Mouse (Mus musculus) heart, postnatal 0 days (tissue): ENCODE data around the gene Dync2li1. TPM values are rescaled to one million over a fixed set of nuclear protein-coding genes. Genes with fewer than 3 reads are reported as not detected.

Source experiments
- ATAC-seq: fragments of 200-750 bp; cut with Nextera tagmentation; 2 replicates; pipeline ENCODE4 v1.8.0; 2017; ENCODE audit warnings: low read depth, moderate number of reproducible peaks, moderate library complexity; ENCODE audit not compliant: insufficient read depth
- DNase-seq: peaks from one replicate; pipeline ENCODE4 v3.0.0-alpha.2; 2016; ENCODE audit warnings: low spot score
- H3K27ac ChIP-seq: fragments of 300-500 bp; sonication (generic); 2 replicates; pipeline ENCODE4 v1.5.1; 2014; ENCODE audit warnings: low read depth, mild to moderate bottlenecking
- H3K27me3 ChIP-seq: fragments of 300-500 bp; sonication (generic); 2 replicates; pipeline ENCODE4 v1.6.1; 2014; ENCODE audit warnings: low read length, mixed read lengths; ENCODE audit not compliant: control insufficient read depth, insufficient read depth
- H3K36me3 ChIP-seq: fragments of 300-500 bp; sonication (generic); replicated peaks from 2 replicates; pipeline ENCODE4 v1.6.1; 2014; ENCODE audit warnings: low read length, mixed read lengths; ENCODE audit not compliant: control insufficient read depth, insufficient read depth
- H3K4me1 ChIP-seq: fragments of 300-500 bp; sonication (generic); 2 replicates; pipeline ENCODE4 v1.6.1; 2014; ENCODE audit warnings: antibody characterized with exemption; ENCODE audit not compliant: control insufficient read depth, insufficient read depth
- H3K4me2 ChIP-seq: fragments of 300-500 bp; sonication (generic); 2 replicates; pipeline ENCODE4 v1.6.1; 2014; ENCODE audit warnings: low read depth, mild to moderate bottlenecking, low read length, moderate library complexity
- H3K4me3 ChIP-seq: fragments of 300-500 bp; sonication (generic); 2 replicates; pipeline ENCODE4 v1.5.1; 2014; ENCODE audit warnings: low read depth, low read length
- H3K9ac ChIP-seq: fragments of 300-500 bp; sonication (generic); replicated peaks from 2 replicates; pipeline ENCODE4 v1.6.1; 2014; ENCODE audit warnings: low read depth, low read length, mixed read lengths
- H3K9me3 ChIP-seq: fragments of 300-500 bp; sonication (generic); replicated peaks from 2 replicates; pipeline ENCODE4 v1.6.1; 2016; ENCODE audit warnings: low read length; ENCODE audit not compliant: control insufficient read depth
- CTCF ChIP-seq: IDR thresholded peaks from 2 replicates; pipeline ENCODE4 v1.5.1; 2016; ENCODE audit warnings: antibody characterized with exemption, control low read depth, low read depth
- EP300 ChIP-seq: IDR thresholded peaks from 2 replicates; pipeline ENCODE4 v1.6.1; 2016; ENCODE audit warnings: antibody characterized with exemption, low read depth
- WGBS: fragments of 180-500 bp; shearing (Covaris S2); extraction: QIAGEN DNeasy Blood & Tissue Kit; methylation state at CpG from one replicate; pipeline ENCODE4 v1.1.7; 2014; 5-methylcytosine and 5-hydroxymethylcytosine counted together
- polyA plus RNA-seq: library from polyadenylated mRNA; unstranded; fragments of >200 nt; fragmentation: Nextera tagmentation; extraction: Ambion mirVana; gene quantifications from 2 replicates; pipeline ENCODE4 v1.2.1, GENCODE M21; 2015
- total RNA-seq: library from RNA; depleted of rRNA; stranded (reverse); fragments of >200 nt; gene quantifications from 2 replicates; pipeline ENCODE4 v1.2.3, GENCODE M21; 2014; ENCODE audit warnings: low replicate concordance

Dync2li1 gene
- total and polyA plus RNA-seq, 2 experiments from 2014 or later = 6.6 TPM; not detected in 1

DNA sequence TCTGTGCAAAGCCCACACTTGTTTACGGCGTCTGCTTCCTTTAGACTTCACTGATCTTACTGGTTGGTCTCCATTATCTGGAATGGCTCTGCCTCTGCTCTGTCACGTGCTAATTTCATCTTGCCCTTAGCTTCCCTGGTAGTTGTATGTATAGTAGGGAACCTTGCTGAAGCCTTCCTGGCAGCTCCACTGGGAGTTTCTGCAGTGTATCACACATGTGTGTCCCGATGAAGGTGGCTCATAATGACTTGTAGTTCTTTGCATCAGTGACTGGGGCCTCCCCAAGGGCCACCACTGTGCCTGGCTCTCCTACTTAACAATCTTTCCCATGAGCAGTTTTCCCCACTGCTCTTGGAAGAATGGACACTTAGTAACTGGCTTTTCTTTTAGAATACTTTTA is 17.7 kb upstream of the Dync2li1 start:
- no peak overlapping the region for H3K27ac ChIP-seq
- no peak overlapping the region for H3K4me3 ChIP-seq
- H3K4me2 ChIP-seq = no peak overlapping the region
- no peaks in the 10 kb centered on the region for H3K27me3 ChIP-seq
- no peak for ATAC-seq
- H3K36me3 ChIP-seq = 0 out of 2 replicates have a peak, but pooled peaks cover 2% of the 10 kb centered on the region
- no peaks in the 10 kb centered on the region for H3K4me1 ChIP-seq
- H3K9me3 ChIP-seq = no peaks in the 10 kb centered on the region
- 68% methylated on average over 4 of the region's 4 CpGs for WGBS
- no peak for TF ChIP-seq CTCF
- TF ChIP-seq EP300 = no peak
- DNase-seq = no peak
- no peak overlapping the region for H3K9ac ChIP-seq

DNA sequence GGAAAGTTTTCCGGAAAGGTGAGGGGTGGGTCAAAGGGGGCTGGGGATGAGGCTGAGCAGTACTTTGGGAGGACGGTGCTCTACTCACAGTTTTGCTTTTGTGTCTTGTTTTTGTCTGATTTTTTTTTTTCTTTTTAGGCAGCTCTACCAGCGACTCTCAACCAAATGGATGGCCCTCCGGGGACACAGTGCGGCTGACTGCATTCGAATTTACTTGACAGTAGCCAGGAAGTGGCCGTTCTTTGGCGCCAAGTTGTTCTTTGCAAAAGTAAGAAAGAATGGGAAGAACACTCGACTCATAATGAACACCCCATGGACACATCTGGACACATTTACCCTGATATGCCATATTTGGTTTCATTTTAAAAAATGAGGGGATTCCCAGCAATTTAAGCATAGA is 14.8 kb upstream of the Dync2li1 start:
- TF ChIP-seq CTCF (no peak), EP300 (no peak)
- Histone ChIP-seq H3K4me1 (no peaks in the 10 kb centered on the region), H3K9me3 (no peaks in the 10 kb centered on the region), H3K4me2 (no peak overlapping the region), H3K4me3 (no peak overlapping the region), H3K27me3 (no peaks in the 10 kb centered on the region), H3K9ac (no peak overlapping the region), H3K36me3 (0 out of 2 replicates have a peak, but pooled peaks cover 4% of the 10 kb centered on the region), H3K27ac (no peak overlapping the region)
- no peak for DNase-seq
- ATAC-seq = no peak
- WGBS = 75% methylated on average over 9 of the region's 9 CpGs

DNA sequence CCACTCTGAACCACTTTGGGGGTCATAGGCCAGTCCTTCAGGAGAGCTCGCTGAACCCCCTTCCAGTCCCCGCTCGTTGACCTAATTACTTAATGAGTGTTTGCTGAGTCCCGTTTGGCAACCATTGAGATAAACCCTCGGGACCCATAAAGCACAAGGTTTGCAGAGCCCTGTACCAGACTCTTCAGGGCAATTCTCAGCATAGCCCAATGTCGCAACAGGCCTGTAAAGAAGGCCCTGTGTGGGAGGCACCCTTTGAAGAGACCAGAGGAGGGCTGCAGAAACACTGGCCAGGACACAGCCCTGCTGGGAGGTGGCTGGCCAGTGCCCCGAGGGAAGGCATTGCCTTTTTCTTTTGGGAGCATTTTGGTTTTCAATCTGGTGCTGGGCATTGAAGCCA is 14.3 kb upstream of the Dync2li1 start:
- DNase-seq = no peak
- TF ChIP-seq EP300 = no peak
- no peak for TF ChIP-seq CTCF
- H3K36me3 ChIP-seq = 0 out of 2 replicates have a peak, but pooled peaks cover 4% of the 10 kb centered on the region
- WGBS = 64% methylated on average over 7 of the region's 7 CpGs
- no peak overlapping the region for H3K9ac ChIP-seq
- H3K9me3 ChIP-seq = no peaks in the 10 kb centered on the region
- no peaks in the 10 kb centered on the region for H3K27me3 ChIP-seq
- no peak overlapping the region for H3K4me2 ChIP-seq
- no peaks in the 10 kb centered on the region for H3K4me1 ChIP-seq
- no peak overlapping the region for H3K27ac ChIP-seq
- ATAC-seq = no peak
- no peak overlapping the region for H3K4me3 ChIP-seq

DNA sequence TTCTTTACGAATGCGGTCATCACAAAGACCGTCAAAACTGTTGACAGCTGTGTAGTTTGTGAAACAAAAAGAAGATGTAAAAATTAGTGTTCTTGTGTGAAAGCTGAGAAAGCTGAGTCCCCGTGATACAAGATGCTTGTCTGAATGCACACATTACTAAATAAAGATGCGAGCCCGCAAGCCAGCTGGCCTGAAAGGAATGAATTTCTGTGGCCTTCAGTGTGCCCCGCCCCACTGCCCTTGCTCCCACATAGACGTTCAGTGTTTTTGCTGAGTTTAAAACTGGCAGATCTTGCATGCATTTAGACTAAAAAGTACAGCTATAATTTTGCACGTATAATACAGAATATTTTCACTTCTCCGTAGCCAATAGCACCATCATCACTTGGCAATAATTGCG is 10.5 kb upstream of the Dync2li1 start:
- TF ChIP-seq EP300 (no peak), CTCF (no peak)
- 89% methylated on average over 11 of the region's 11 CpGs for WGBS
- no peak overlapping the region for H3K9ac ChIP-seq

DNA sequence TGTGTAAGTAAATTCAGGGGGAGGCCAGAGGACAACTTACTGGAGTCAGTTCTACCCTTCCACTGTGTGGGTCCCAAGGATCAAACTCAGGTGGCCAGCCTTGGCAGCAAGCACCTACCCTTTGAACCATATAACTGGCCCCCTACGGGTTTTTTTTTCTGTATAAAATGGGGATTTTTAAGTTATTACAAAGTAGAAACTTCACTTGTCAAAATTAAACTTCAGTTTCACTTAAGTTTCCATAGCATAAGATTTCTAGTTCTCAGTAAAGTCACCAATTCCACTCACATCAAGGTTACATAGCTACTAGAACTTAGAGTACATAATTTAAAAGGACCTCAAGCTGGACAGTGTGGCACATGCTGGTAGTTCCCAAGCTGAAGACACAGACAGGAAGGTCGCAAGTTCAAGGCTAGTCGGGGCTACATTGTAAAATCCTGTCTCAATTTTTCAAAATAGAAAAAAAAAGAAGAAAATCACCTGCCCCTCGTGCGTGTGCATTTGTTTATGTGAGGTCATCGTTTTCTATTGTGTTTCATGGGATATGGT is 9.7 kb upstream of the Dync2li1 start:
- Histone ChIP-seq H3K9ac (no peak overlapping the region), H3K4me3 (no peak overlapping the region), H3K27ac (no peak overlapping the region), H3K27me3 (no peaks in the 10 kb centered on the region), H3K4me1 (no peaks in the 10 kb centered on the region), H3K9me3 (no peaks in the 10 kb centered on the region), H3K4me2 (no peak overlapping the region), H3K36me3 (0 out of 2 replicates have a peak, but pooled peaks cover 4% of the 10 kb centered on the region)
- no peak for DNase-seq
- WGBS = 71% methylated on average over 6 of the region's 6 CpGs
- ATAC-seq = no peak
- TF ChIP-seq EP300 (no peak), CTCF (no peak)

More for the DNA sequence above, 10.5 kb upstream of the Dync2li1 start:
- no peaks in the 10 kb centered on the region for H3K9me3 ChIP-seq
- H3K36me3 ChIP-seq = 0 out of 2 replicates have a peak, but pooled peaks cover 4% of the 10 kb centered on the region
- H3K4me1 ChIP-seq = no peaks in the 10 kb centered on the region
- no peak overlapping the region for H3K4me3 ChIP-seq
- DNase-seq (no peak), ATAC-seq (no peak)
- H3K27ac ChIP-seq = no peak overlapping the region
- no peaks in the 10 kb centered on the region for H3K27me3 ChIP-seq
- no peak overlapping the region for H3K4me2 ChIP-seq

DNA sequence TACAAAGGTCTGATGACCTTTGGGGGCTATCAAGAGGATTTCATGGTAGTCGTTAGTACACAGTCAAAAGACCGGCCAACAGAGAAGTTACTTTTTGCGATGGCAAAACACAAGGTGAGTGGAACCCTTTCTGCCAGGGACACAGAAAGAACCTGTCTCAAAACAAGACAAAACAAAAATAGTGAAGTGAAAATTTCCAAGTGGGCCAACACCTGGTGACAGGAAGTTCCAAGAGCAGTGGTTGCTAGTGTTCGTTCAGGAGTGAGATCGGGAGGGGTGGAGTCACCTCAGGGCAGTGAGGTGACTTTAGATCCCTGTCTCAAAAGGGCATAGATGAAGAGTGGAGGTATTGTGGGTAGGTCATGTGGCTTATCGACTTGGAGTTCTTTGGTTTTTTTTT is 8.3 kb upstream of the Dync2li1 start:
- no peaks in the 10 kb centered on the region for H3K4me1 ChIP-seq
- no peak overlapping the region for H3K4me2 ChIP-seq
- no peaks in the 10 kb centered on the region for H3K9me3 ChIP-seq
- no peak for DNase-seq
- H3K9ac ChIP-seq = no peak overlapping the region
- 0 out of 2 replicates have a peak, but pooled peaks cover 4% of the 10 kb centered on the region for H3K36me3 ChIP-seq
- H3K4me3 ChIP-seq = no peak overlapping the region
- H3K27ac ChIP-seq = no peak overlapping the region
- ATAC-seq = no peak
- 92% methylated on average over 6 of the region's 6 CpGs for WGBS
- no peaks in the 10 kb centered on the region for H3K27me3 ChIP-seq
- TF ChIP-seq CTCF (no peak), EP300 (no peak)
